Mouse (Mus musculus) Patski (cell line): ENCODE data around the gene Zfp984. TPM values are rescaled to one million over a fixed set of nuclear protein-coding genes. Genes with fewer than 3 reads are reported as not detected.
"Not testable (repeated sequence)": the region's sequence is repeated elsewhere in the genome, so short reads cannot be mapped to it uniquely, and the experiment has no call there.

ENCODE experiments used
- ATAC-seq: fragments of 100-300 bp; one replicate; pipeline ENCODE4 v1.8.0; 2021
- CTCF ChIA-PET: fragments of 350-600 bp; sonication (Branson Sonifier 250); formaldehyde crosslinking; loops from one replicate; lab custom pipeline; 2022; ENCODE audit warnings: inconsistent platforms; lab: Charles Lee
- POLR2A ChIA-PET: fragments of 350-600 bp; sonication (Branson Sonifier 250); formaldehyde crosslinking; loops from one replicate; lab custom pipeline; 2022; ENCODE audit warnings: antibody characterized with exemption, inconsistent platforms; lab: Charles Lee
- DNase-seq: peaks from one replicate; pipeline ENCODE4 v3.0.0-alpha.2; 2011; ENCODE audit warnings: low read depth, low spot score
- H3K27me3 ChIP-seq: fragments of 371-371 bp; one replicate; pipeline ENCODE4 v1.5.1; 2021
- CTCF ChIP-seq: fragments of 100-300 bp; IDR thresholded peaks from one replicate; pipeline ENCODE4 v1.5.1; 2021
- in situ Hi-C: fragments of 300-500 bp; cut with MboI; formaldehyde crosslinking; loops from 3 replicates; pipeline ENCODE4 v1.11.1; 2018; ENCODE audit warnings: low pct_unique_long_range_greater_than_20kb, mixed read lengths
- polyA plus RNA-seq: library from polyadenylated mRNA; unstranded; gene quantifications from one replicate; pipeline ENCODE4 v1.2.3, GENCODE M21; 2021

Zfp984 gene
- polyA plus RNA-seq, result 0.19 TPM

DNA sequence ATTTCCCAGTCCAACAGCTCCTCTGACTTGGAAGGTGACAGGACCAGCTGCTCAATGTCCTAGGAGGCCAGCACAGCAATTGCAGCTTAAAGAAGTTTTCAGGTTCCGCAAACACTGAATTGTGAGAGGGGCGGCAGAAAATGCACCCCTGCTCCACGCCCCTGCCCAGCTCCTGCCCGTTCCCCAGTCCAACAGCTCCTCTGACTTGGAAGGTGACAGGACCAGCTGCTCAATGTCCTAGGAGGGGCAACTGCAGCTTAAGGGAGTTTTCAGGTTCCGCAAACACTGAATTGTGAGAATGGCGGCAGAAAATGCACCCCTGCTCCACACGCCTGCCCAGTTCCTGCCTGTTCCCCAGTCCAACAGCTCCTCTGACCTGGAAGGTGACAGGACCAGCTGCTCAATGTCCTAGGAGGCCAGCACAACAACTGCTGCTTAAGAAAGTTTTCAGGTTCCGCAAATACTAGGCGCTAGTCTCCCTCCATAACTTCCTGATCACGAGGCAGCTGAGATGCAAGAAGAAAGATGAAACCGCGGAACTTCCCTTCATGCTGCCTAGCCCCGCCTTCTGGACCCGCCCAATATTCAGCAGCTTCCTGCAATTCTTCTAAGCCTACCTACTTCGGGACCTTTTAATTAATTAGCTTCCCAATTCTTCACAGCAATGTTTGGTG, at the start of gene Zfp984:
Gene Zfp984, minus strand, starts transcription at position 497 of the 674 bp plus-strand sequence.
- POLR2A ChIA-PET, in situ Hi-C loops, H3K27me3 ChIP-seq, ATAC-seq, CTCF ChIA-PET, DNase-seq: not testable (repeated sequence)

DNA sequence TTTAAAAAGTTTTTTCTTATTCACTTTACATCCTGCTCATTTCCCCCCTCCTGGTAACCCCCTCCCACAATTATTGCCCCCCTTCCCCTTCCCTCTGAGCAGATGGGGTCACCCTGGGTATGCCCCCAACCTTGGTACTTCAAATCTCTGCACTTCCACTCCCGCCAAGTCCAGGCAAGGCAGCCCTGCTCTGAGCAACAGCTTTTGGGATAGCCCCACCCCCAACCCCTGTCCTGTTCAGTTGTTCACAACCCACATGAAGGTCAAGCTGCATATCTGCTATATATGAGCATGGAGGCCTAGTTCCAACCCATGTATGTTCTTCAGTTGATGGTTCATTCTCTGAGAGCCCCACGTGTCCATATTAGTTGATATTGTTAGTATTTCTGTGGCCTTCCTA, 41.2 kb upstream of the Zfp984 start:
- no peak for DNase-seq
- no peak for ATAC-seq
- in situ Hi-C loops, result no loop called here
- CTCF ChIA-PET, result no interaction called here
- TF ChIP-seq CTCF, result no peak
- H3K27me3 ChIP-seq, result no peaks in the 10 kb centered on the region
- POLR2A ChIA-PET, result no interaction called here

DNA sequence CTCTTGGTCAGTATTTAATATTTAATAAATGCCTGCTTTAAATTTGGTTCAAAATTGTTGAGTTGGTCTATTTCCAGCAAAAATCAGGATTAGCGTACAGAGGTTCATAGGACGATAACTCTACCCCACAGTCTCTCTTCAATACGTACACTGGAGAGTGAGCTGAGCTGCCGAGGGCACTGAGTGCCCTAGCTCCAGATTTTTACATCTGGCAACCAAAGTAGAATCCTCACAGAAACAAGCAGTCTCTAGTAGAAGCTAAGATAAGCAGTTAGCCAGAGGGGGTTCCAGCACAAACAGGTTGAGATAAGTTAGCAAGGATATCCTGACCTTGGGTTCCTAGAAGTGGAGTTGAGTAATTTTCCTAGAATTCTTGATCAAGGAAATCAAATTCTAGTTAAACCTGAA, 39.0 kb upstream of the Zfp984 start:
- TF ChIP-seq CTCF, result no peak
- in situ Hi-C loops, result loop anchor here (25.0 kb wide), 1 partner anchor 436 kb away; no protein-coding TSS in a partner anchor
- ChIA-PET POLR2A (interaction anchor here (0.7 kb wide), 1 partner anchor 10 kb away, joined by 3 read pairs; no protein-coding TSS in a partner anchor), CTCF (no interaction called here)
- H3K27me3 ChIP-seq, result no peaks in the 10 kb centered on the region
- DNase-seq (no peak), ATAC-seq (peak; percentile 42)

DNA sequence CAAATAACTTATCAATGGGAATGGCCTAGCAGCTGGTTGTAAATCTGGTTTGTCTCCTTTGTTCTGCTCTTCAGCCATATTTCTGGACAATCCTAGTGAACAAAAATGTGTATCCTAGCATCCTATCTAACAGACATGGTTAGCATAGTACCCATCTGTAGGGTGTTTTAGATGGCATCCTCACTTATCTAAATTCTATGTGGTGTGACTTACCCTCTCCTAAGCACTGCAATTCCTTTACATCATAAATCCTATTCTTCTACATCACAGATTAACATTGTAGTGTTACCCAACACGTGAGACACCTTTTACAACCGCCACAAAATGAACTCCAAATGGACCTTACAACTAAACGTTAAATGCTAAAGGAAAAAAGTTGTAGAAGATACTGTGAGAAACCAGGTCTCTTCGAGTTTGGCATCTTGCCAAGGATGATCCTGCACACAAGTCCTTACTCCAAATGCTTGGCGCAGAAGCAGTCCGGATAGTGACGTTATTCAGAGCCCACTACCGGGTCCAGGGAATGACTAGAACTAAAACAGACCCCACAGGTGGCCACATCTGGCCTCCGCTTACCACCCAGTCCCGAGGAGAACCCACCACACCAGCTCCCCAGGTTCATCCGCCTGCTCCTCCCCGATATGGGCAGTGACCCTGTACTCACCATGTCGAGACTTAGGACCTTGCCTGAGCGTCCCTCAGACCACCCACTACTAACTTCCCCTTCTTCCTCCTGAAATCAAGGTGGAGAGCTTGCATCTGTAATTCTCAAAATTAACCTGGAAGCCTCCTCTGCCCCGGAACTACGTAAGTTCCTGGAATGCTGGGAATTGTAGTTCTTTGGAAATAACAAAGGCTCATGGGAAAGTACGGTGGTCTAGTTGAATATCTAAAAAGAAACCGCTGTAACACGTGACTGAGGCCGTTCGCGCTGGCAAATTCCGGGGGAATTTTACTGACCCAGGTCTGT, 38.3 kb upstream of the Zfp984 start, which contains the start of gene Zfp933:
Gene Zfp933, minus strand, starts transcription at position 753 of the 970 bp plus-strand sequence.
- ATAC-seq (peak; percentile 77), DNase-seq (peak; percentile 83)
- in situ Hi-C loops, result loop anchor here (25.0 kb wide), 1 partner anchor 436 kb away; no protein-coding TSS in a partner anchor

DNA sequence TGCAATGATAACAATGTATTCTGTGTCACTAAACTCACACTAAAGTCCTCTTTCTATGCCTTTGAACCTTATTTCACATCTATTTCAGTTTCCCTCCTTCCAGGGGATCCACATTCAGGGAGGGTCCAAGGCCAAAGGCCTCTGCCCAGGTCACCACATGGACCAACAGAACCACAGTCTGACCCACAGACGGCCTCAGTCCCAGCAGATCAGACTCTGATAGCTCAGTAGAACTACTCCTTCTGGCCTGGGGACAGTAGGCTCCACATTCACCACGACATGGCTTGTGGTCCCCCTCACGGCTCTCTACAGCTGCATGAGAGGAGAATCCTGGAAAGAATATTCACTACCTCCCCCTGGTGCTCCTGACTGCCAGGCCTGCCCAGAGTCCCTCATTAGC, 33.3 kb upstream of the Zfp984 start:
- ATAC-seq (no peak), DNase-seq (no peak)
- H3K27me3 ChIP-seq, result no peaks in the 10 kb centered on the region
- in situ Hi-C loops, result loop anchor here (25.0 kb wide), 1 partner anchor 431 kb away; no protein-coding TSS in a partner anchor
- CTCF ChIA-PET, result no interaction called here
- no peak for TF ChIP-seq CTCF
- POLR2A ChIA-PET, result no interaction called here

More for the DNA sequence above, 38.3 kb upstream of the Zfp984 start, which contains the start of gene Zfp933:
- no peak for TF ChIP-seq CTCF
- H3K27me3 ChIP-seq, result no peaks in the 10 kb centered on the region
- CTCF ChIA-PET, result no interaction called here
- POLR2A ChIA-PET, result interaction anchor here (0.7 kb wide), 1 partner anchor 11 kb away, joined by 3 read pairs; no protein-coding TSS in a partner anchor

DNA sequence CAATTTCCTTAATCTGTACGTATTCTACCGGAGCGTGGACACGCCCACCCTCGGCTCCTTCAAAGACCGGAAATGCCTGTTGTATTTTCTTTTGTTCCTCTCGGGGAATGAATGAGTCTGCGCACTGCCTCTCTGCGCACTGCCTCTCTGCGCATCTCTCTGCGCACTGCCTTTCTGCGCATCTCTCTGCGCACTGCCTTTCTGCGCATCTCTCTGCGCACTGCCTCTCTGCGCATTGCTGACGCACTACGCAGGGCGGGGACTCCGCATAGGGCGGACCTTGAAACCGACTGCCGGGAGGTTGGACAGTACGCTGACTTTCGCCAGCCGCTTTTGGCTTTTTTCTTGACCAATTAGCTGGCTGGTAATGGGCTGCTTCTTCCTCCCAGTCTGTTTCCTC, 29.7 kb upstream of the Zfp984 start:
- H3K27me3 ChIP-seq, CTCF ChIA-PET, DNase-seq, POLR2A ChIA-PET, ATAC-seq: not testable (repeated sequence)
- in situ Hi-C loops, result loop anchor here (25.0 kb wide), 1 partner anchor 427 kb away; no protein-coding TSS in a partner anchor

DNA sequence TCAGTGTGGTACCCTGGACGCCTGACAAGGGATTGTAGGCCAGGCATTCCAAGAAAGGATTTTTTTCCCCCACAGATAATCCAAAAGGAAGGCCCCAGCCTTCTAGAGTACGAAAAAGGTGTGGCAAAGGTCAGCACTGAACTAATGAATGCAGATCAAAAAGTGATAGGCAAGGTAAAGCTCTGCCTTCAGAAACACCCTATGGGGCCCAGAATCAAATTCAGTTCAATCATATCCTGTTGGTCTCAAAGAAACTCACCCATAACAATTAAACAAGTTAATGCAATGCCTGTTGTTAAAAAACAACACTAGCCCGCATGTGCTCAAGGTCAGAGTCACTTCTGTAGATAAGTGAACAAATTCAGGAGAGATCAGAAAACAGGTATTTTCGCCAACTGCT, 14.8 kb upstream of the Zfp984 start:
- in situ Hi-C loops, result no loop called here
- no peaks in the 10 kb centered on the region for H3K27me3 ChIP-seq
- ChIA-PET CTCF (no interaction called here), POLR2A (no interaction called here)
- TF ChIP-seq CTCF, result no peak
- DNase-seq (no peak), ATAC-seq (no peak)

DNA sequence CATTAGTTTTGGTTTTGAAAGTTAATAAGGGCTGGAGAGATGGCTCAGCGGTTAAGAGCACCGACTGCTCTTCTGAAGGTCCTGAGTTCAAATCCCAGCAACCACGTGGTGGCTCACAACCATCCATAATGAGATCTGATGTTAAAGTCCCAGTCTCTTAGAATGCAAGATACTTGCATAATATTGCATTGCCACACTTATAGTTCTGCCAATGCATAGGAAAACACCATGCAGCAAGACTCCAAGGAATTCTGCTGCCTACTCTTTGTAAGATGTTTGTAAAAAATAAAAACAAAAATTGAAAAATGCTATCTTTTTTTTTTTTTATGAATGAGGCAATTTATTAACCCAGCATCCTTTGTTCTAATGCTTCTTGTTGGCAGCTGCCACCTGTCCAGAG, 11.8 kb upstream of the Zfp984 start:
- DNase-seq, POLR2A ChIA-PET, H3K27me3 ChIP-seq, in situ Hi-C loops, CTCF ChIA-PET, ATAC-seq: not testable (repeated sequence)

DNA sequence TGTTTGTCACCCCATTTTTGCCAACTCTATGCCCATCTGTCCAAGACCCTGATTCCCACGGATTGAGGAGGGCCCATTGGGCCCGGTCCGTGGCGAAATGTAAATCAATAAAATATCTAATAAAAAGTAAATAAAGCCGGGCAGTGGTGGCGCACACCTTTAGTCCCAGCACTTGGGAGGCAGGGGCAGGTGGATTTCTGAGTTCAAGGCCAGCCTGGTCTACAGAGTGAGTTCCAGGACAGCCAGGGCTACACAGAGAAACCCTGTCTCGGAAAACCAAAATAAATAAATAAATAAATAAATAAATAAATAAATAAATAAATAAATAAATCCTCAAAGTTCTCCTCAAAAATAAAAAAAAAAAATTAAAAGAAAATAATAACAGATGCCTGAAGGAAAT, 10.1 kb upstream of the Zfp984 start:
- CTCF ChIA-PET, DNase-seq, POLR2A ChIA-PET, ATAC-seq, in situ Hi-C loops, H3K27me3 ChIP-seq: not testable (repeated sequence)

DNA sequence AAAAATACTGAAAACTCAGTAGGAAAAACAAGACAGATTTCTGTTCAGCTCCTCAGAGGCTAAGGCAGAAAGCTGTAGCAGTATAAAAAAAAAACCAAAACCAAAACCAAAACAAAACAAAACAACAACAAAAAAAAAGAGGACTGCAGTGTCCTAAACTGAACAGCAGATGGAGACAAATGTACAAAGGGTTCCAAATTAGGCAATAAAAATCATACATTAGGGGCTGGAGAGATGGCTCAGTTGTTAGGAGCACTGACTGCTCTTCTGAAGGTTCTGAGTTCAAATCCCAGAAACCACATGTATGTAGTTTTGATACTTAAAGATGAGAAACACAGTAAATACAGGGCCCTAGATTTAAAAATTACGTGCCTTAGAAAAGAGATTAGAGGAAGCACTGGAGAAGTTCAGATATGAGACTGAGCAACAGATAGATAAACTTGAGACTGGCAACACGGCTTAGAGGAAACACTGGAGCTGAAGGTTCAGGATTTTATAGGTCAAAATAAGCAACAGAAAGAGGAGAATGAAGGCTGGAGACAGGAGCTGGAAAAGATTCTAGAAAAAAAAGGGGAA, 5.1 kb upstream of the Zfp984 start:
- in situ Hi-C loops, result no loop called here
- no peaks in the 10 kb centered on the region for H3K27me3 ChIP-seq
- POLR2A ChIA-PET, result no interaction called here
- ATAC-seq (no peak), DNase-seq (no peak)
- CTCF ChIA-PET, result interaction anchor here (0.8 kb wide), 1 partner anchor 9 kb away, joined by 4 read pairs; no protein-coding TSS in a partner anchor
- no peak for TF ChIP-seq CTCF
